Mouse (Mus musculus): Measurements from ENCODE around the gene Gamt.

- TF ChIP-seq CTCF (IDR thresholded peaks at IDR 0.05; ENCODE audit: control insufficient read depth, insufficient read depth, insufficient read length) = no peak
- TF ChIP-seq MAX (IDR thresholded peaks at IDR 0.05) = no peak
These were observed 2.9 kb downstream of the Gamt start for GRCm38 (mm10) chr10:80257936-80258335.
